Comparison of ENCODE assay signal across 10 mouse cellular contexts in the genomic region with DNA sequence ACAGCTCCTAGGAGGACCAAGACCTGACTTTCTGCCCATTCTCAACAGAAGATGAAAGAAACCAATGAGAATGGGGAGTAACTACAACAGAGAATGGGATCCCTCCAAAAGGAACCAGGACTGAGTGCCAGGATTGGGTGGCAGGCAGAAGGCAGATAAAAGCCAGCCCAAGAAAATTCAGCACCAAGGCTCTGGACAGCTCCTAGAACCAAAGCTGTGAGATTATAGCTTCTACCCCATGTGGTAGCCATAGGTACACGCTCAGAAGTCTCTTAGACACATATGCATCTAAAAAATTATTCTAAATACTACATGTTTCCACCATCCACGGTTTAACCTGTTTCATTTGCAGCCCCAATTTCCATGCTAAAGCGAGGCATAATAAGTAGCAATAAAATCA.
DNase-seq lines count a peak whose midpoint lies in the region; ATAC-seq lines count a peak whose summit lies in the region.
"Had no signal": no experiment of that assay in that cellular context is flagged by ENCODE, and none has a peak within 500 bp of the region (broad histone marks: within the 10 kb centered on the region; RNA-seq: fewer than 3 reads in every experiment).

No protein-coding gene starts in this region.

- WGBS in intestine, embryonic 14.5 days = 40% methylated on average over 3 of the region's 3 CpGs
- 35% methylated on average over 3 of the region's 3 CpGs for WGBS in intestine, embryonic 15.5 days

- H3K9ac ChIP-seq in intestine, embryonic 14.5 days (ENCODE audit: low read length) = no peak overlapping the region
- H3K9ac ChIP-seq in intestine, embryonic 15.5 days = no peak overlapping the region
- H3K9ac ChIP-seq: forebrain, embryonic 13.5 days; limb, embryonic 15.5 days had no signal

- no peaks in the 10 kb centered on the region for H3K27me3 ChIP-seq in intestine, embryonic 14.5 days (replicated peaks; ENCODE audit: control insufficient read depth, insufficient read depth, low read length)
- H3K27me3 ChIP-seq in intestine, embryonic 15.5 days (replicated peaks) = no peaks in the 10 kb centered on the region
- H3K27me3 ChIP-seq: forebrain, embryonic 13.5 days; limb, embryonic 15.5 days had no signal

- DNase-seq in intestine, embryonic 14.5 days (ENCODE audit: low spot score) = peak; percentile 82
- DNase-seq in thymus, postnatal 4 days = peak; percentile 18
- no peak for DNase-seq in thymus, adult 18-20 months
- peak; percentile 81 for DNase-seq in forelimb bud, embryonic 11.5 days (ENCODE audit: low read depth, low spot score)
- DNase-seq in cerebellum, adult 11 months = no peak
- DNase-seq in right cerebral cortex, adult 2 months (ENCODE audit: low spot score in 2 of 2) = no peak
- DNase-seq: cerebellum, adult 9-11 months had no signal

- H3K27ac ChIP-seq in intestine, embryonic 14.5 days (ENCODE audit: low read depth) = no peak overlapping the region
- H3K27ac ChIP-seq in intestine, embryonic 15.5 days = no peak overlapping the region
- H3K27ac ChIP-seq: forebrain, embryonic 13.5 days; limb, embryonic 15.5 days had no signal

- no peak overlapping the region for H3K4me3 ChIP-seq in intestine, embryonic 14.5 days (ENCODE audit: low read depth, low read length)
- no peak overlapping the region for H3K4me3 ChIP-seq in intestine, embryonic 15.5 days (replicated peaks)
- H3K4me3 ChIP-seq: forebrain, embryonic 13.5 days; limb, embryonic 15.5 days had no signal

- H3K9me3 ChIP-seq in intestine, embryonic 14.5 days (ENCODE audit: control insufficient read depth, low read length) = no peaks in the 10 kb centered on the region
- H3K9me3 ChIP-seq in intestine, embryonic 15.5 days = no peaks in the 10 kb centered on the region
- H3K9me3 ChIP-seq: forebrain, embryonic 13.5 days; limb, embryonic 15.5 days had no signal

- H3K4me1 ChIP-seq in intestine, embryonic 14.5 days (replicated peaks; ENCODE audit: control insufficient read depth, insufficient read depth, low read length) = no peaks in the 10 kb centered on the region
- H3K4me1 ChIP-seq in intestine, embryonic 15.5 days (replicated peaks) = no peaks in the 10 kb centered on the region
- H3K4me1 ChIP-seq: forebrain, embryonic 13.5 days; limb, embryonic 15.5 days had no signal

- no peak for ATAC-seq in intestine, embryonic 14.5 days (replicated peaks; ENCODE audit: low FRiP score, low TSS enrichment, low read depth)
- ATAC-seq in intestine, embryonic 15.5 days = no peak
- ATAC-seq: forebrain, embryonic 13.5 days had no signal

- H3K36me3 ChIP-seq in intestine, embryonic 14.5 days (ENCODE audit: control insufficient read depth, insufficient read depth, low read length) = no peaks in the 10 kb centered on the region
- H3K36me3 ChIP-seq in intestine, embryonic 15.5 days = no peaks in the 10 kb centered on the region
- H3K36me3 ChIP-seq: limb, embryonic 15.5 days had no signal

- H3K4me2 ChIP-seq in intestine, embryonic 14.5 days (ENCODE audit: low read length) = no peak overlapping the region
- H3K4me2 ChIP-seq in intestine, embryonic 15.5 days (replicated peaks) = no peak overlapping the region
- H3K4me2 ChIP-seq: forebrain, embryonic 13.5 days; limb, embryonic 15.5 days had no signal

Comparison
In these comparisons a context has a peak if more than half of its experiments do, and no peak if none do; other contexts are left out.
1. DNase-seq: peak in intestine, embryonic 14.5 days (single experiment), thymus, postnatal 4 days (single experiment) and forelimb bud, embryonic 11.5 days (single experiment); none in thymus, adult 18-20 months (0 of 2), cerebellum, adult 11 months (single experiment) and right cerebral cortex, adult 2 months (0 of 2).